15 mouse cellular contexts compared by ENCODE assay signal in the genomic region with DNA sequence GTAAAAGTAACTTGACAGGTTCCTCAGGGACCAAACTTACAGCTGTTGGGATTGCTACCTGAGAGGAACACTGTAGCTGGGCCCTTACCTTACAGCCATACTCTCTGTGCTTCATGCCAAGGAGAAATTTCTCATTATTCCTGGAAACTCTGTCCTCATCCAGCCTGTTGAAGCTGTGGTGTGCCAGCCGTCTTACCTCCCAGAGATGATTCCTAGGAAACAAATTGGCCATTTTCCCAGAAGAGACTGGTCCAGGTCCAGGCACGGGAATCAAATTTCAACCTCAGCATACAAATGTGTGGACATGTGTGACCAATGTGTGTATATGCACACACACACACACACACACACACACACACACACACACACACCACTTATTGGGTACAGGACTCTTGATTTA.
DNase-seq lines count a peak whose midpoint lies in the region.
"Had no signal": no experiment of that assay in that cellular context is flagged by ENCODE, and none has a peak within 500 bp of the region (broad histone marks: within the 10 kb centered on the region; RNA-seq: fewer than 3 reads in every experiment).

No protein-coding gene starts in this region.

- H3K27ac ChIP-seq in limb, embryonic 10.5 days: peak overlapping the region; percentile 44; the same call in 1 of the 2 replicates
- H3K27ac ChIP-seq: heart, adult 2 months; liver, embryonic 14.5 days; neural tube, embryonic 12.5 days had no signal

- H3K27me3 ChIP-seq in limb, embryonic 10.5 days (ENCODE audit: low read depth, poor library complexity, severe bottlenecking): no peaks in the 10 kb centered on the region
- H3K27me3 ChIP-seq: neural tube, embryonic 12.5 days had no signal

- peaks cover 20% of the 10 kb centered on the region for H3K36me3 ChIP-seq in limb, embryonic 10.5 days
- H3K36me3 ChIP-seq: neural tube, embryonic 12.5 days had no signal

- 71% methylated on average over 2 of the region's 2 CpGs for WGBS in limb, embryonic 10.5 days

- peak; percentile 40 to 43 for DNase-seq in heart, postnatal 10 days
- no peak for DNase-seq in heart, postnatal 25 days (ENCODE audit: low spot score)
- DNase-seq in kidney, postnatal 25 days: peak; percentile 17 to 37
- DNase-seq in kidney, postnatal 14 days: no peak
- DNase-seq in adipocyte (ENCODE audit: low spot score) (peak; percentile 5), liver (no peak)
- DNase-seq in limb, embryonic 10.5 days (ENCODE audit: low spot score): no peak
- no peak for DNase-seq in right cerebral cortex, adult 18-20 months
- DNase-seq: cerebellum, postnatal 25 days; gastrocnemius, postnatal 10 days; heart, adult 2 months; layer of hippocampus, postnatal 36 days; right cerebral cortex, postnatal 25 days had no signal

- no peaks in the 10 kb centered on the region for H3K9me3 ChIP-seq in limb, embryonic 10.5 days (replicated peaks)
- H3K9me3 ChIP-seq: neural tube, embryonic 12.5 days had no signal

- peaks cover 40% of the 10 kb centered on the region for H3K4me1 ChIP-seq in limb, embryonic 10.5 days
- H3K4me1 ChIP-seq: neural tube, embryonic 12.5 days had no signal

- intact Hi-C loops in heart, postnatal 10 days (cut with DNase I): no loop called here
- intact Hi-C loops in heart, postnatal 25 days (cut with DNase I): no loop called here

- no peak overlapping the region for H3K4me3 ChIP-seq in limb, embryonic 10.5 days
- H3K4me3 ChIP-seq: heart, adult 2 months; neural tube, embryonic 12.5 days had no signal

Comparison
In these comparisons a context has a peak if more than half of its experiments do, and no peak if none do; other contexts are left out.
1. DNase-seq: peak in heart, postnatal 10 days (2 of 2), kidney, postnatal 25 days (2 of 2) and adipocyte (single experiment); none in heart, postnatal 25 days (single experiment), kidney, postnatal 14 days (single experiment), limb, embryonic 10.5 days (single experiment), liver (single experiment) and right cerebral cortex, adult 18-20 months (single experiment).